Mouse (Mus musculus): Measurements from ENCODE around the gene Cnot1. TPM values are rescaled to one million over a fixed set of nuclear protein-coding genes. Genes with fewer than 3 reads are reported as not detected.

Cnot1 gene
- total and polyA plus RNA-seq, 3 experiments, result 119 to 3,440 (median 259) TPM

DNA sequence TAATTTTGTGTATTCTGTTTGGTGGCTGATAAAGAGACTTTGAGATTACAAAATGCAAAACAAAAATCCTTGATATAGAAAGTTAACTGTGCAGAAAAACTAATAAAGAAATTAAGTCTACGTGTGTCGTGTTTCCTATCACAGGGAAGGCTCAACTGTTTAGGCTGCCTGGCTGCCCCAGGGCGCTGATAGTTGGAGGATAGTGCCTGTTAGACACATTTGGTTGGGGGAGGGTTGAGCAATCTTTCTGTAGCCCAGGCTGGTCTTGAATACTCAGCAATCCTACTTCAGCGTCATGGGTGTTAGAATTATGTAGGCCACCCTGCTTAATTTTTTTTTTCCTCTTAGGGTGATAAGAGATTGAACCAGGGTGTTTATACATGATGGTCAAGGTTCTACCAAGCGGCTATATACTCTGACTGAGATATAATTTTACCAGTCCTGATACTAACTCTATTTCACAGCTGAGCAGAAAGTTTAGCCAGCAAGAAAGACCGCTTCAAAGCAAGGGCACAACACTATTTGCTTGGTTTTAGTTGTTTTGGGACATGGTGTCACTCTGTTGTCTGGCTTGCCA lies 92.3 kb downstream of the Cnot1 start (continued):
- no peak for TF ChIP-seq UBTF (IDR thresholded peaks at IDR 0.05; ENCODE audit: borderline replicate concordance, insufficient read depth, low read depth, low read length)
- TF ChIP-seq GABPA (IDR thresholded peaks at IDR 0.05; ENCODE audit: low read depth, low read length), result no peak
- TF ChIP-seq MXI1 (IDR thresholded peaks at IDR 0.05; ENCODE audit: low read depth, low read length), result peak; percentile 25; the same call in 1 of the 2 replicates
- TF ChIP-seq CTCF (IDR thresholded peaks at IDR 0.05 in 2 of 3, conservative IDR thresholded peaks at IDR 0.05 in 1 of 3; ENCODE audit: control insufficient read depth in 1 of 3, insufficient read depth in 1 of 3, low read depth in 2 of 3, low read length in 3 of 3, poor library complexity in 1 of 3, severe bottlenecking in 1 of 3), result no peak

- TF ChIP-seq SMC3 (IDR thresholded peaks at IDR 0.05; ENCODE audit: low read depth, low read length), result no peak
- TF ChIP-seq RAD21 (IDR thresholded peaks at IDR 0.05; ENCODE audit: low read depth, low read length), result no peak
- peak; percentile 38; the same call in 1 of the 2 replicates for TF ChIP-seq MAX (IDR thresholded peaks at IDR 0.05; ENCODE audit: low read length)
- TF ChIP-seq MAFK (IDR thresholded peaks at IDR 0.05; ENCODE audit: borderline replicate concordance, low read depth, low read length), result no peak
- TF ChIP-seq CTCF (IDR thresholded peaks at IDR 0.05 in 2 of 3, conservative IDR thresholded peaks at IDR 0.05 in 1 of 3; ENCODE audit: control insufficient read depth in 1 of 3, insufficient read depth in 1 of 3, low read depth in 2 of 3, low read length in 3 of 3, poor library complexity in 1 of 3, severe bottlenecking in 1 of 3), result no peak
- TF ChIP-seq NRF1 (IDR thresholded peaks at IDR 0.05; ENCODE audit: insufficient read depth, low read depth, low read length, poor library complexity, severe bottlenecking), result no peak
- no peak for TF ChIP-seq TCF12 (IDR thresholded peaks at IDR 0.05; ENCODE audit: low read depth, low read length)
- peak; percentile 42; the same call in 1 of the 2 replicates for TF ChIP-seq MXI1 (IDR thresholded peaks at IDR 0.05; ENCODE audit: low read depth, low read length)
- no peak for TF ChIP-seq NELFE (IDR thresholded peaks at IDR 0.05; ENCODE audit: low read depth, low read length)
- TF ChIP-seq MYC (IDR thresholded peaks at IDR 0.05; ENCODE audit: low read depth, low read length), result peak; percentile 36; the same call in 1 of the 2 replicates
- no peak for TF ChIP-seq KAT2A (conservative IDR thresholded peaks at IDR 0.05; ENCODE audit: low read depth, low read length)
- TF ChIP-seq ZMIZ1 (IDR thresholded peaks at IDR 0.05; ENCODE audit: low read depth, low read length), result no peak
- TF ChIP-seq MEF2A (IDR thresholded peaks at IDR 0.05; ENCODE audit: extremely low read depth, insufficient replicate concordance, low read depth, low read length, poor library complexity, severe bottlenecking), result no peak
- TF ChIP-seq MAZ (IDR thresholded peaks at IDR 0.05; ENCODE audit: low read depth, low read length), result no peak
- no peak for TF ChIP-seq ZNF384 (IDR thresholded peaks at IDR 0.05; ENCODE audit: low read depth, low read length)
- peak; percentile 86 for TF ChIP-seq BHLHE40 (IDR thresholded peaks at IDR 0.05; ENCODE audit: borderline replicate concordance, low read depth, low read length)
- peak; percentile 37; the same call in 1 of the 2 replicates for TF ChIP-seq USF1 (IDR thresholded peaks at IDR 0.05; ENCODE audit: low read depth, low read length)
- TF ChIP-seq HCFC1 (IDR thresholded peaks at IDR 0.05; ENCODE audit: low read depth, low read length), result no peak
- no peak for TF ChIP-seq CHD2 (IDR thresholded peaks at IDR 0.05; ENCODE audit: low read length)
- no peak; a peak in 1 of 4 replicates for TF ChIP-seq POLR2A (IDR thresholded peaks at IDR 0.05; ENCODE audit: control insufficient read depth in 1 of 2, insufficient read depth in 1 of 2, low read depth in 1 of 2, low read length in 2 of 2, poor library complexity in 1 of 2)
- Histone ChIP-seq H3K9ac (ENCODE audit: control insufficient read depth, low read depth, low read length, poor library complexity, severe bottlenecking) (peak overlapping the region; percentile 24), H3K9me3 (replicated peaks; ENCODE audit: insufficient read depth, low read length) (no peaks in the 10 kb centered on the region), H3K36me3 (ENCODE audit: control insufficient read depth in 1 of 2, insufficient read depth in 2 of 2, low read length in 2 of 2) (peaks cover 0 to 15% of the 10 kb centered on the region in 2 experiments; a peak in 3 of 4 replicates), H3K4me3 (ENCODE audit: control insufficient read depth in 1 of 2, insufficient read depth in 1 of 2, low read depth in 2 of 2, low read length in 2 of 2) (peak overlapping the region; percentile 7 to 77; a peak in 3 of 4 replicates), H3K79me2 (ENCODE audit: control insufficient read depth, insufficient read depth, low read length, poor library complexity) (peaks cover 18% of the 10 kb centered on the region), H3K27me3 (ENCODE audit: control insufficient read depth in 1 of 2, insufficient read depth in 2 of 2, low read length in 2 of 2) (no peaks in the 10 kb centered on the region), H3K27ac (ENCODE audit: control insufficient read depth, low read depth, low read length) (peak overlapping the region; percentile 66), H3K4me1 (ENCODE audit: control insufficient read depth in 1 of 2, insufficient read depth in 2 of 2, low read length in 2 of 2) (peaks cover 6 to 14% of the 10 kb centered on the region in 2 experiments)
- peak; percentile 55 for DNase-seq (ENCODE audit: low read depth, low spot score)
Observed at GRCm38 (mm10) chr8:95714367-95714766, 92.9 kb downstream of the Cnot1 start.
